Mouse (Mus musculus) small intestine, adult 2 months (tissue): ENCODE measurements around the gene Nr6a1. TPM values are rescaled to one million over a fixed set of nuclear protein-coding genes. Genes with fewer than 3 reads are reported as not detected.

ENCODE experiments used
- H3K27ac ChIP-seq: fragments of 200-500 bp; 2 replicates; pipeline ENCODE4 v1.5.1; 2012; ENCODE audit warnings: low read depth, low read length, control low read depth, inconsistent platforms; ENCODE audit not compliant: insufficient read depth
- H3K27me3 ChIP-seq: fragments of 200-500 bp; 2 replicates; pipeline ENCODE4 v1.6.1; 2012; ENCODE audit warnings: mild to moderate bottlenecking, moderate library complexity, low read length, inconsistent platforms; ENCODE audit not compliant: control insufficient read depth, insufficient read depth
- H3K36me3 ChIP-seq: fragments of 200-500 bp; 2 replicates; pipeline ENCODE4 v1.6.1; 2012; ENCODE audit warnings: mild to moderate bottlenecking, low read length, control low read depth, inconsistent platforms; ENCODE audit not compliant: control insufficient read depth, insufficient read depth
- H3K4me1 ChIP-seq: fragments of 200-500 bp; 2 replicates; pipeline ENCODE4 v1.6.1; 2012; ENCODE audit warnings: low read length, inconsistent platforms, mixed read lengths; ENCODE audit not compliant: control insufficient read depth, insufficient read depth, insufficient read length
- H3K4me3 ChIP-seq: fragments of 200-500 bp; 2 replicates; pipeline ENCODE4 v1.5.1; 2012; ENCODE audit warnings: low read depth, mild to moderate bottlenecking, control low read depth, inconsistent platforms, low read length, moderate library complexity
- CTCF ChIP-seq: fragments of 200-500 bp; IDR thresholded peaks from 2 replicates; pipeline ENCODE4 v1.5.1; 2012; ENCODE audit warnings: low read depth, mild to moderate bottlenecking, control low read depth, inconsistent platforms, low read length, moderate library complexity, mixed read lengths; ENCODE audit not compliant: insufficient replicate concordance, insufficient read length; ENCODE audit errors: extremely low read depth
- POLR2A ChIP-seq: fragments of 200-500 bp; IDR thresholded peaks from 2 replicates; pipeline ENCODE4 v1.6.1; 2012; ENCODE audit warnings: low read depth, mild to moderate bottlenecking, control low read depth, inconsistent platforms, low read length, moderate library complexity
- WGBS: fragments of 180-500 bp; shearing (Covaris S2); methylation state at CpG from one replicate; pipeline ENCODE4 v1.1.7; 2018; 5-methylcytosine and 5-hydroxymethylcytosine counted together
- polyA plus RNA-seq: library from polyadenylated mRNA; depleted of rRNA; stranded (reverse); fragments of >200 nt; gene quantifications from 2 replicates; pipeline ENCODE4 v1.2.3, GENCODE M21; 2012

Gene Nr6a1
- polyA plus RNA-seq, 1 experiment, result 7.2 TPM

DNA sequence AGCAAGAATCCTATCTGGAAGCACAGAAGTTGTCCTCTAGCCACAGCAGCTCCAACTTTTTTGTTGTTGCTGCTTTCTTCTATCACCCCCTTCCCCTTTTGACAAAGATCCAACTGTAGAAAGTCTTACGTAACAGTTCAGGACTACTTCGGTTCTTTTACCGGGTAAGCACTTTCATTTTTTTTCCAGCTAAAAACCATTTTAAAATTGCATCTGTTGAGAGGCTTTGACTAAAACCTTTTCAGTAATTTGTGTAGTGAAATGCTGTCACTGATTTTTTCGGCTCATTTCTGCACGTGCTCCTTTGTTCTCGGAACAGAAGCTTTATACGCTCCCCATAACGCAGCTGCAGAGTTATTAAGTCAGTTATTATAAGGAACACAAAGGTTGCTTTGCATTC is 104.1 kb downstream of the Nr6a1 start:
- Histone ChIP-seq H3K36me3 (no peaks in the 10 kb centered on the region), H3K27ac (no peak overlapping the region), H3K4me1 (0 out of 2 replicates have a peak, but pooled peaks cover 2% of the 10 kb centered on the region), H3K27me3 (no peaks in the 10 kb centered on the region), H3K4me3 (no peak overlapping the region)
- WGBS, result 12% methylated on average over 8 of the region's 8 CpGs
- TF ChIP-seq CTCF (no peak), POLR2A (no peak)

DNA sequence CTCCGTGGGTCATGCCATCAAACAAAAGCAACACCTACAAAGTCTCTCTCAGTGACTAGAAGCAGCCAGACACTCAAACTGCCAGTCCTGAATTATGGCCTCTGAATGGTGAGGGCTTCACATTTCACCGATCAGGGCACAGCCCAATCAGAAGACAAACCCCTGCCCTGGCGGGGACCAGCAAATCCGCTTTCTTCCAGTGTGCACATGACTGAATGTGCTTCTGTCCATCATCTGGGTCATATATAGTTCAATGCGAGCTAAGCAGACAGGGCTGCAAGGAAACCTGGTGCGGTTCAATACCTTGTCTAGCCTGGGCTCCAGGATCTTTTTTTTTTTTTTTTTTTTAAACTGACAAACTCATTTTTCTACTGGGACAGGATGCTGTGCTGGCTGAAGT is 104.5 kb downstream of the Nr6a1 start:
- no peaks in the 10 kb centered on the region for H3K36me3 ChIP-seq
- 0 out of 2 replicates have a peak, but pooled peaks cover 2% of the 10 kb centered on the region for H3K4me1 ChIP-seq
- no peak for TF ChIP-seq CTCF
- no peak for TF ChIP-seq POLR2A
- WGBS, result 40% methylated on average over 6 of the region's 6 CpGs
- no peak overlapping the region for H3K4me3 ChIP-seq
- no peaks in the 10 kb centered on the region for H3K27me3 ChIP-seq
- no peak overlapping the region for H3K27ac ChIP-seq

DNA sequence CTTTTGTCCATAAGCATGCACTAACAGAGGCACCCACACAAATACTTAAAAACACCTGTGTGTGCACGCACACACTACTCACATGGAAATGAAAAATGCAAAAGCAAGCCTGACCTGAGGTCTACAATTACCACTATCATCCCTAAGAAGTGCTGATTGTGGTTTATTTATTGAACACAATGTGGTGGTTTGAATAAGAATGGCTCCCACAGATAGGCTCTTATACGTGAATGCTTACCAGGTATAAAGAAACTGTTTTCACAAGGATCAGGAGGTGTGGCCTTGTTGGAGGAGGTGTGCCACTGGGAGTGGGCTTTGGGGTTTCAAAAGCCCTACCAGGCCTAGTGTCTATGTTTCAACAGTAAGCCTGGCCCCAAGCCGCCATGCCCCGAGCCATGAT is 110.0 kb downstream of the Nr6a1 start:
- TF ChIP-seq CTCF (no peak), POLR2A (no peak)
- no peak overlapping the region for H3K4me3 ChIP-seq

GRCm38 (mm10) chr2:38797087-38797624 is 130.3 kb downstream of the Nr6a1 start:
- Histone ChIP-seq H3K27me3 (no peaks in the 10 kb centered on the region), H3K36me3 (no peaks in the 10 kb centered on the region), H3K4me3 (no peak overlapping the region), H3K4me1 (no peaks in the 10 kb centered on the region), H3K27ac (no peak overlapping the region)
- no peak for TF ChIP-seq POLR2A
- TF ChIP-seq CTCF, result no peak
- WGBS, result 5% methylated on average over 3 of the region's 3 CpGs

More for the DNA sequence above, 110.0 kb downstream of the Nr6a1 start:
- Histone ChIP-seq H3K27me3 (no peaks in the 10 kb centered on the region), H3K27ac (no peak overlapping the region), H3K36me3 (no peaks in the 10 kb centered on the region), H3K4me1 (no peaks in the 10 kb centered on the region)
- 87% methylated on average over 4 of the region's 4 CpGs for WGBS

GRCm38 (mm10) chr2:38787338-38787737 is 140.2 kb downstream of the Nr6a1 start:
- Histone ChIP-seq H3K4me1 (peaks cover 5% of the 10 kb centered on the region; the same call in 1 of the 2 replicates), H3K27ac (no peak overlapping the region), H3K36me3 (no peaks in the 10 kb centered on the region), H3K4me3 (no peak overlapping the region), H3K27me3 (no peaks in the 10 kb centered on the region)
- 60% methylated on average over 4 of the region's 4 CpGs for WGBS
- TF ChIP-seq CTCF (no peak), POLR2A (no peak)

- TF ChIP-seq CTCF, result no peak
- no peak for TF ChIP-seq POLR2A
- no peaks in the 10 kb centered on the region for H3K36me3 ChIP-seq
- H3K4me1 ChIP-seq, result peaks cover 5% of the 10 kb centered on the region; the same call in 1 of the 2 replicates
- H3K27me3 ChIP-seq, result no peaks in the 10 kb centered on the region
- no peak overlapping the region for H3K27ac ChIP-seq
- 47% methylated on average over 5 of the region's 5 CpGs for whole genome bisulfite sequencing
- H3K4me3 ChIP-seq, result no peak overlapping the region
These were observed 141.1 kb downstream of the Nr6a1 start for GRCm38 (mm10) chr2:38786216-38786960.

GRCm38 (mm10) chr2:38785113-38785512 is 142.4 kb downstream of the Nr6a1 start:
- peak overlapping the region; percentile 53; the same call in 1 of the 2 replicates for H3K27ac ChIP-seq
- peaks cover 5% of the 10 kb centered on the region; the same call in 1 of the 2 replicates for H3K4me1 ChIP-seq
- H3K4me3 ChIP-seq, result no peak overlapping the region
- TF ChIP-seq CTCF, result no peak
- no peak for TF ChIP-seq POLR2A
- no peaks in the 10 kb centered on the region for H3K27me3 ChIP-seq
- WGBS, result 27% methylated on average over 3 of the region's 3 CpGs
- H3K36me3 ChIP-seq, result no peaks in the 10 kb centered on the region
